25 mouse cellular contexts compared by ENCODE assay signal in the genomic region with DNA sequence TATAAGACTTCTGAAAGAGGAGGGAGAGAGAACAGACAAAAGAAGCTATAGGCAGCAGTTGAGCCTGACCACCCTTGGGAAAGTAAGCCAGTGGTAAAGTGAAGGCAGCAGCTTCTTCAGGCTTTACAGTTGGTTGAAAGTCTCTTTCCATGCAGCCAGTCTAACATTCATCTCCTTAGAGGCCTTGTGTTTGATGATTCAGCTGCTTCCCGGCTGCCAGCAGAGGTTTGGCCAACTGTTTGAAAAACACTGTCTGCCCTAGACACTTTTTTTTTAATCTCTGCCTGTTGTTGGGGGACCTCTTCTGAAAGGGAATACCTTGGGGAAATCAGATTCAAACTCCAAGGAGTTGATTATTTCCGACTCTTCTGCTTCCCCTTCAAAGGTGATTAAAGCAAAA.
A peak's percentile ranks its signal among the peaks of the same experiment; 100 is the strongest.
DNase-seq lines count a peak whose midpoint lies in the region; TF ChIP-seq lines count a peak whose summit lies in the region.
"Had no signal": no experiment of that assay in that cellular context is flagged by ENCODE, and none has a peak within 500 bp of the region (broad histone marks: within the 10 kb centered on the region; RNA-seq: fewer than 3 reads in every experiment).

No protein-coding gene starts in this region.

- peak; percentile 8 for DNase-seq in adrenal gland, postnatal 14 days
- no peak for DNase-seq in adrenal gland, postnatal 4 days (ENCODE audit: low spot score in 2 of 2)
- peak; percentile 26 for DNase-seq in gastrocnemius, adult 2 months
- DNase-seq in gastrocnemius, postnatal 10 days, result no peak
- DNase-seq in brain, adult 2 months (ENCODE audit: low read depth, low spot score), result peak; percentile 3
- DNase-seq in fibroblast of lung, adult 2 months (ENCODE audit: low read depth), result peak; percentile 33
- no peak for DNase-seq in yolk sac, embryonic 10.5 days (ENCODE audit: low spot score)
- no peak for DNase-seq in layer of hippocampus, postnatal 25 days (ENCODE audit: extremely low spot score in 1 of 2, low spot score in 1 of 2)
- DNase-seq: cerebellum, adult 18-20 months; cerebellum, adult 9-10 months; cerebellum, postnatal 25 days; heart, adult 18-20 months; heart, postnatal 10 days; heart, postnatal 36 days; kidney, adult 18-20 months; kidney, adult 9 months had no signal

- intact Hi-C loops in gastrocnemius, adult 2 months (cut with DNase I), result no loop called here

- TF ChIP-seq CTCF in gastrocnemius, adult 2 months (IDR thresholded peaks at IDR 0.05), result no peak

- no peak overlapping the region for H3K27ac ChIP-seq in gastrocnemius, adult 2 months
- H3K27ac ChIP-seq: embryonic facial prominence, embryonic 12.5 days; embryonic facial prominence, embryonic 15.5 days; forebrain, embryonic 10.5 days; forebrain, embryonic 13.5 days; heart, embryonic 15.5 days; hindbrain, embryonic 14.5 days; hindbrain, postnatal 0 days had no signal

- H3K4me3 ChIP-seq in gastrocnemius, adult 2 months, result no peak overlapping the region
- H3K4me3 ChIP-seq: embryonic facial prominence, embryonic 12.5 days; embryonic facial prominence, embryonic 15.5 days; erythroblast, embryonic 14.5 days; forebrain, embryonic 10.5 days; forebrain, embryonic 13.5 days; heart, embryonic 12.5 days; heart, embryonic 15.5 days had no signal

Comparison
In these comparisons a context has a peak if more than half of its experiments do, and no peak if none do; other contexts are left out.
1. DNase-seq: peak in adrenal gland, postnatal 14 days (single experiment), gastrocnemius, adult 2 months (single experiment), brain, adult 2 months (single experiment) and fibroblast of lung, adult 2 months (single experiment); none in adrenal gland, postnatal 4 days (0 of 2), gastrocnemius, postnatal 10 days (single experiment), yolk sac, embryonic 10.5 days (single experiment) and layer of hippocampus, postnatal 25 days (0 of 2).